Mouse (Mus musculus) embryonic facial prominence, embryonic 14.5 days (tissue): ENCODE measurements around the gene Slc9a9. TPM values are rescaled to one million over a fixed set of nuclear protein-coding genes. Genes with fewer than 3 reads are reported as not detected.

Experiments
- ATAC-seq: fragments of 200-750 bp; cut with Nextera tagmentation; 2 replicates; pipeline ENCODE4 v1.8.0; 2017; ENCODE audit warnings: low read depth, moderate number of reproducible peaks, moderate TSS enrichment
- DNase-seq: peaks from one replicate; pipeline ENCODE4 v3.0.0-alpha.2; 2015; ENCODE audit warnings: low spot score
- H3K27ac ChIP-seq: fragments of 300-500 bp; sonication (generic); replicated peaks from 2 replicates; pipeline ENCODE4 v1.5.1; 2014; ENCODE audit warnings: low read depth, mild to moderate bottlenecking, low read length, moderate library complexity
- H3K27me3 ChIP-seq: fragments of 300-500 bp; sonication (generic); replicated peaks from 2 replicates; pipeline ENCODE4 v1.6.1; 2014; ENCODE audit warnings: low read length; ENCODE audit not compliant: control insufficient read depth, insufficient read depth
- H3K36me3 ChIP-seq: fragments of 300-500 bp; sonication (generic); 2 replicates; pipeline ENCODE4 v1.6.1; 2014; ENCODE audit warnings: low read length, mixed read lengths; ENCODE audit not compliant: control insufficient read depth, insufficient read depth
- H3K4me1 ChIP-seq: fragments of 300-500 bp; sonication (generic); 2 replicates; pipeline ENCODE4 v1.6.1; 2014; ENCODE audit warnings: antibody characterized with exemption, low read length; ENCODE audit not compliant: control insufficient read depth, insufficient read depth
- H3K4me2 ChIP-seq: fragments of 300-500 bp; sonication (generic); 2 replicates; pipeline ENCODE4 v1.6.1; 2014; ENCODE audit warnings: low read depth, mild to moderate bottlenecking, low read length, moderate library complexity, mixed read lengths
- H3K4me3 ChIP-seq: fragments of 300-500 bp; sonication (generic); 2 replicates; pipeline ENCODE4 v1.5.1; 2014; ENCODE audit warnings: low read depth, mild to moderate bottlenecking, low read length
- H3K9ac ChIP-seq: fragments of 300-500 bp; sonication (generic); 2 replicates; pipeline ENCODE4 v1.6.1; 2014; ENCODE audit warnings: low read depth, mild to moderate bottlenecking, low read length, moderate library complexity, mixed read lengths
- H3K9me3 ChIP-seq: fragments of 300-500 bp; sonication (generic); 2 replicates; pipeline ENCODE4 v1.6.1; 2016; ENCODE audit warnings: low read length; ENCODE audit not compliant: control insufficient read depth
- WGBS: fragments of 180-500 bp; shearing (Covaris S2); extraction: QIAGEN DNeasy Blood & Tissue Kit; methylation state at CpG from one replicate; pipeline ENCODE4 v1.1.7; 2014; 5-methylcytosine and 5-hydroxymethylcytosine counted together
- polyA plus RNA-seq: library from polyadenylated mRNA; unstranded; fragments of >200 nt; fragmentation: Nextera tagmentation; extraction: Ambion mirVana; gene quantifications from 2 replicates; pipeline ENCODE4 v1.2.1, GENCODE M21; 2014

The Slc9a9 gene
- polyA plus RNA-seq, 1 experiment from 2014 or later, result 6.5 TPM

GRCm38 (mm10) chr9:94750187-94750586 is 80.5 kb downstream of the Slc9a9 start:
- Histone ChIP-seq H3K9me3 (no peaks in the 10 kb centered on the region), H3K4me2 (no peak overlapping the region), H3K27me3 (no peaks in the 10 kb centered on the region), H3K9ac (no peak overlapping the region), H3K4me1 (peaks cover 6% of the 10 kb centered on the region), H3K27ac (no peak overlapping the region), H3K4me3 (no peak overlapping the region), H3K36me3 (no peaks in the 10 kb centered on the region)
- no peak for ATAC-seq
- 62% methylated on average over 8 of the region's 8 CpGs for WGBS
- DNase-seq, result peak; percentile 23

GRCm38 (mm10) chr9:94750935-94751637 is 81.4 kb downstream of the Slc9a9 start:
- 79% methylated on average over 19 of the region's 19 CpGs for WGBS
- H3K36me3 ChIP-seq, result no peaks in the 10 kb centered on the region

GRCm38 (mm10) chr9:94751638-94752021 is 81.9 kb downstream of the Slc9a9 start:
- WGBS, result 59% methylated on average over 10 of the region's 10 CpGs
- Histone ChIP-seq H3K4me3 (no peak overlapping the region), H3K27ac (no peak overlapping the region)

More at GRCm38 (mm10) chr9:94750935-94751637, 81.4 kb downstream of the Slc9a9 start:
- H3K9me3 ChIP-seq, result no peaks in the 10 kb centered on the region
- no peak overlapping the region for H3K9ac ChIP-seq
- H3K27ac ChIP-seq, result no peak overlapping the region
- ATAC-seq (no peak), DNase-seq (no peak)
- no peak overlapping the region for H3K4me3 ChIP-seq
- peaks cover 6% of the 10 kb centered on the region for H3K4me1 ChIP-seq
- no peak overlapping the region for H3K4me2 ChIP-seq
- H3K27me3 ChIP-seq, result no peaks in the 10 kb centered on the region

GRCm38 (mm10) chr9:94752121-94752520 is 82.4 kb downstream of the Slc9a9 start:
- H3K4me2 ChIP-seq, result no peak overlapping the region
- no peak overlapping the region for H3K9ac ChIP-seq
- H3K9me3 ChIP-seq, result no peaks in the 10 kb centered on the region
- WGBS, result 79% methylated on average over 3 of the region's 3 CpGs
- H3K27me3 ChIP-seq, result no peaks in the 10 kb centered on the region
- H3K4me3 ChIP-seq, result no peak overlapping the region
- ATAC-seq, result no peak
- no peak overlapping the region for H3K27ac ChIP-seq
- H3K36me3 ChIP-seq, result no peaks in the 10 kb centered on the region
- peaks cover 6% of the 10 kb centered on the region for H3K4me1 ChIP-seq
- DNase-seq, result no peak

More at GRCm38 (mm10) chr9:94751638-94752021, 81.9 kb downstream of the Slc9a9 start:
- Histone ChIP-seq H3K4me1 (peaks cover 6% of the 10 kb centered on the region), H3K4me2 (no peak overlapping the region), H3K27me3 (no peaks in the 10 kb centered on the region), H3K36me3 (no peaks in the 10 kb centered on the region), H3K9me3 (no peaks in the 10 kb centered on the region), H3K9ac (no peak overlapping the region)
- DNase-seq, result no peak
- ATAC-seq, result no peak

GRCm38 (mm10) chr9:94759904-94760303 is 90.2 kb downstream of the Slc9a9 start:
- no peaks in the 10 kb centered on the region for H3K27me3 ChIP-seq
- H3K36me3 ChIP-seq, result no peaks in the 10 kb centered on the region
- no peaks in the 10 kb centered on the region for H3K4me1 ChIP-seq
- no peak overlapping the region for H3K4me2 ChIP-seq
- H3K9me3 ChIP-seq, result no peaks in the 10 kb centered on the region
- no peak overlapping the region for H3K9ac ChIP-seq
- no peak overlapping the region for H3K27ac ChIP-seq
- no peak overlapping the region for H3K4me3 ChIP-seq
- 60% methylated on average over 5 of the region's 5 CpGs for WGBS
- ATAC-seq (no peak), DNase-seq (no peak)

- Histone ChIP-seq H3K27me3 (no peaks in the 10 kb centered on the region), H3K27ac (no peak overlapping the region), H3K4me2 (no peak overlapping the region), H3K9ac (no peak overlapping the region), H3K4me3 (no peak overlapping the region), H3K36me3 (no peaks in the 10 kb centered on the region), H3K9me3 (no peaks in the 10 kb centered on the region), H3K4me1 (no peaks in the 10 kb centered on the region)
- no peak for ATAC-seq
- DNase-seq, result peak; percentile 11
- 66% methylated on average over 6 of the region's 6 CpGs for WGBS
Measured at GRCm38 (mm10) chr9:94768114-94768513, 98.4 kb downstream of the Slc9a9 start.

- Histone ChIP-seq H3K27me3 (no peaks in the 10 kb centered on the region), H3K4me1 (no peaks in the 10 kb centered on the region), H3K4me3 (no peak overlapping the region), H3K36me3 (no peaks in the 10 kb centered on the region), H3K9me3 (no peaks in the 10 kb centered on the region), H3K9ac (no peak overlapping the region), H3K27ac (no peak overlapping the region), H3K4me2 (no peak overlapping the region)
- no peak for ATAC-seq
- WGBS, result 73% methylated on average over 4 of the region's 4 CpGs
- no peak for DNase-seq
Measured at GRCm38 (mm10) chr9:94768524-94768923, 98.8 kb downstream of the Slc9a9 start.

- H3K27ac ChIP-seq, result no peak overlapping the region
- no peaks in the 10 kb centered on the region for H3K9me3 ChIP-seq
- 73% methylated on average over 4 of the region's 4 CpGs for WGBS
- no peaks in the 10 kb centered on the region for H3K27me3 ChIP-seq
- no peak overlapping the region for H3K9ac ChIP-seq
- H3K36me3 ChIP-seq, result no peaks in the 10 kb centered on the region
- H3K4me3 ChIP-seq, result no peak overlapping the region
- no peak overlapping the region for H3K4me2 ChIP-seq
- no peaks in the 10 kb centered on the region for H3K4me1 ChIP-seq
- no peak for DNase-seq
- ATAC-seq, result no peak
Measured at GRCm38 (mm10) chr9:94773357-94773756, 103.6 kb downstream of the Slc9a9 start.

- Histone ChIP-seq H3K4me3 (no peak overlapping the region), H3K4me1 (no peaks in the 10 kb centered on the region), H3K27me3 (no peaks in the 10 kb centered on the region), H3K9ac (no peak overlapping the region), H3K9me3 (no peaks in the 10 kb centered on the region), H3K27ac (no peak overlapping the region), H3K36me3 (no peaks in the 10 kb centered on the region), H3K4me2 (no peak overlapping the region)
- no peak for DNase-seq
- no peak for ATAC-seq
- WGBS, result 64% methylated on average over 3 of the region's 3 CpGs
Measured at GRCm38 (mm10) chr9:94788261-94788660, 118.6 kb downstream of the Slc9a9 start.
